Mouse (Mus musculus) effector memory CD4-positive, alpha-beta T cell, adult 5 months (primary cell): Measurements from ENCODE around the gene Ttc7b. TPM values are rescaled to one million over a fixed set of nuclear protein-coding genes. Genes with fewer than 3 reads are reported as not detected.

Experiments
- polyA plus RNA-seq: library from polyadenylated mRNA; unstranded; fragments of 100-300 nt; shearing (Covaris generic); gene quantifications from one replicate; pipeline ENCODE4 v1.2.1, GENCODE M21; 2017

The Ttc7b gene
- polyA plus RNA-seq, result 41.8 TPM

GRCm38 (mm10) chr12:100520794-100521186, at the start of gene Ttc7b:
Ttc7b (minus strand) TSS chr12:100520826.

Other genes starting within 250 kb of the Ttc7b start
- 12.9 TPM for gene Rps6ka5, start 206.2 kb upstream of the Ttc7b start, polyA plus RNA-seq